Mouse (Mus musculus) spleen, adult 18-20 months (tissue): Measurements from ENCODE around the gene Ube2j1.

ENCODE experiments used
- DNase-seq, 2 experiments: peaks; one replicate each; pipeline ENCODE4 v3.0.0; 2022; ENCODE audit warnings: mixed read lengths in 2 of 2

Gene Ube2j1

DNA sequence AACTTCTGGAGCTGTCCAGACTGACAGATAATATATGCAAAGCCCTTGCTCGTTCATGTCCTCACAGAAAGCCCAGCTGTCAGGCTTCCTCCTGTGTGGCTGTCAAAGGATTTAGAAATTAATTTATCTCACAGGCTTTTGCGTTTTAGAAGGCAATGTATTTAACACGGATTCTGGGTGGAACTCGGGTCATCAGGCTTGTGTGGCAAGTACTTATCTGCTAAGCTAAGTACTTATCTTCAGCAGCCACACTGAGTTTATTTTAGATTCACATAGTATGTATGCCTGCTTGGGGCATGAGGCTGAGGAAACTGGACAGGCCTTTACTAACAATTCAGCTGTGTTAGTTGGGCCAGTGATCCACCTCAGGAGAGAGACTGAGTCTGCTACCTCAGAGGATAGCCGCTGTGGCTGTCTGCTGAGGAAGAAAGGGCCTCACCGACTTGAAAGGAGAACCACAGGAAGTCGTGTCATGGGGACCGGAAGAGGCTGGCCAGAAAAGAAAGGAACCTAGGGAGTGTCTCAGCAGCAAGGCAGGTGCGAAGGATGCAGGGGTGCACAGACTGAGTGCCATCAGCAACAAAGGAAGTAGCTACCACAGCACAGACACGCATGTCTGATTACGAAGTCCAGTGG is 41.4 kb downstream of the Ube2j1 start:
- peak; percentile 46 to 53 for DNase-seq

DNA sequence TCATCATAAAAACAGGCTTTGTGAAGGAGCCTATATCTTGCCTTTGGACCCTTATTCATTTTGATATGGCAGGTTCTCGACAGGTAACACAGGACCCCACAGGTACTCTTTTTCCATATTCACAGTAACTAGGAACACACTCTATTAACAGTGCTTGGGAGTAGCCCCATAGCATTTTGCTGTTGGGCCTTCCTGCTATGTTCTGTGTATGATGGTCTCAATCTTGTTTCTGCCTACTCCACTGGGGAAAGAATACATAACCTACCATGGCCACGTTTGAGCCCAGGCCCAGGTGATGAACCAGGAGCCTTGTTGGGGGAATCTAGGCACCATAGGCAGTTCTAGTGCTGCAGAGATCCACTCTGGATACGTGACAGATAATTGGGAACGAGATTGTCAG is 43.2 kb downstream of the Ube2j1 start:
- no peak for DNase-seq

DNA sequence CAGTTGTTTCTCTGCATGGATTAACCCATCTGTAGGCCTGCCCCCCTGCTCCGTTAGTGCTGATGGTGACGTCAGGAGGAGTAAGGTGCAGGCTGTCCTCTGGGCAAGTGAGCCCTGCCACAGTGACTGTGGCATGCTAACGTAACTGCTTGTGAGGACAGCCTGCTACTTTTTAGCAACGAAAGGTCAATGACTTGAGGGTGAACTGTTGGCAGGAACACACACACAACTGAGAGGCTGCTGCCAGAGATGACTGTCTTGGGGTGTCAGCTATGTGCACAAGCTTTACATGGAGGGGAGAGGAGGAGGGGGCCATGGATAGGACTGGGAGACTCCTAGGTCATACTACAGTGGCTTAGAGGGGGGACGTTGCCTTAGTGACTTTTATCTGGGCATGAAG is 43.6 kb downstream of the Ube2j1 start:
- DNase-seq = no peak

DNA sequence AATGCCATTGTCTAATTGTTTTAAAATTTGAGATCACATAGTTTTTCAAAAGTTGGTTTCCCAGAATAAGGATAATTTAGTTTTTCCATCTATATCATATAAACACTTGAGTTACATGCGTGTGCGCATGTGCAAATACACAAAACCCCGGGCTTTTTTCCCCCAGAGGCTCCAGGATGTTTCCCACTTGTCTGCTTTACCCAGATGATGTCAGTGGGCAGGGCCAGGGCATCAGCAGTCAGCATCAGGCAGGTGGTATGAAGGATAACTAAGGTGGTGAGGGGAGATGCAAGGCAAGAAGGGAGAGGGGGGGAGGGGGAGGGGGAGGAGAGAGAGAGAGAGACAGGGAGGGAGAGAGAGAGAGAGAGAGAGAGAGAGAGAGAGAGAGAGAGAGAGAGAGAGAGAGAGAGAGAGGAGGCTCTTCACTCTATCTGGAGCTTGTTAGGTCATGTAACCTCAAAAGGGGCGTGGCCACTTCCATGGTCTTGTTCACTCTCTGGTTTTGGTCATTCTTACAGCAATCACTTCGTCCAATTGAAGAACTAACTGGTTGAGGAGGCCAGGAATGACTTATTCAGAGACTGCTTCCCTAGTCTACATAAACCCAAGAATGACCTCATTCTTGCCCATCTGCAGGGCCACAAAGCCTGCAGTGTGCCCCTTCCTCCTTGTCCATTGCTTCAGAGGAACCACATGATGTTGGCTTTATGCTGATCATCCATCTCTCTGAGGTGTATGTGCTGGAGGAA is 44.7 kb downstream of the Ube2j1 start:
- DNase-seq = no peak

DNA sequence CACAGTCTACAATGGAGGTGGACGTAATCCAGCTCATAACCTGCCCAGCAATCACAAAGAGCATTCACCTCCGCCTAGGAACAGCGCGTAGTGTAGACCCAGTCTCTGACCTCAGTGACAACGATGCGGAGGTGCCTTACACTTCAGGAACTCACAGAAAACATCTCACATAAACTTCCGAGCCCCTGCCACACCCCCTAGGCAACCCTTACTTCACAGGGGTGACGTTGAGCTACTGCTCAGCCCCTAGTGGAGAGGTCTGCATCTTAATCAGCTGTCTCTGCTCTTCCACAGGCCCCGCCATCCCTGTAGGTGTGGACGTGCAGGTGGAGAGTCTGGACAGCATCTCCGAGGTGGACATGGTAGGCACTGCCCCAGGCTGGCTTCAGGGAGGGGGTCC is 45.9 kb downstream of the Ube2j1 start:
- DNase-seq = no peak

DNA sequence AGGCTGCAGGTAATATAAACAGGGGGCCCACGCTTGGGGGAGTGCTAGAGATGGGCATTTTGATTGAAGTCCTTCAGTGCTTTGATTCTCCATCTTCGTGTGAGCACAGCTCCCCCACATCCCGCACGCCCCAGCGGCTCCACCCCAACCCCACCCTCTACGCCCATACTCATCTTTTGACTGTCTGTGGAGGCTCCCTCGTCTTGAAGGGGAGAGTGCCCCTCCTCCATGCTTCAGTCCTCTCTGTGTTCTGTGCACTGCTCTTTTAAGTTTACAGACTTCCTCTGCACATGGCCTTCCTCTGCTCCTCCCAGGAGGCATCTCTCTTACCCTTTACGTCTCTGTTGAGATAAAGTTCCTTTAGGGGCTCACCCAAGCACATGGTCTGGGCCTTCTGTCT is 46.5 kb downstream of the Ube2j1 start:
- no peak for DNase-seq

DNA sequence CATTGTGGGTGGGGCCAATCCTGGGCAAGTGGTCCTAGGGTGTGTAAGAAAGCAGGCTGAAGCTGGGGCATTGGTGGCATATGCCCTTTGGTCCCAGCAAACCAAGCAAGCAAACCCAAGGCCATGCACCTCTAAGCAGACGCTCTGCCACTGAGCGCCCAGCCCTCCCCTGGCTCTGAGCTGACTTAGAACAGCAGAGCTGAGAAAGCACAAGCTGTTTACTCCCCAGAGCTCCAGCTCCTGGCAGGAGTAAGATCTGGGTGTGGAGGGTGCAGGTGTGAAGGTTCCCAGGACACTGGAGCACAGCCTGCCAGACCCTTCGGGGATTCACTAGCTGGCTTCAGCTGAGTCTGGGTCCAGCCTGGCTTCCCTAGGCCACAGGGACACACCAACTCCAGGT is 47.3 kb downstream of the Ube2j1 start:
- DNase-seq = no peak

DNA sequence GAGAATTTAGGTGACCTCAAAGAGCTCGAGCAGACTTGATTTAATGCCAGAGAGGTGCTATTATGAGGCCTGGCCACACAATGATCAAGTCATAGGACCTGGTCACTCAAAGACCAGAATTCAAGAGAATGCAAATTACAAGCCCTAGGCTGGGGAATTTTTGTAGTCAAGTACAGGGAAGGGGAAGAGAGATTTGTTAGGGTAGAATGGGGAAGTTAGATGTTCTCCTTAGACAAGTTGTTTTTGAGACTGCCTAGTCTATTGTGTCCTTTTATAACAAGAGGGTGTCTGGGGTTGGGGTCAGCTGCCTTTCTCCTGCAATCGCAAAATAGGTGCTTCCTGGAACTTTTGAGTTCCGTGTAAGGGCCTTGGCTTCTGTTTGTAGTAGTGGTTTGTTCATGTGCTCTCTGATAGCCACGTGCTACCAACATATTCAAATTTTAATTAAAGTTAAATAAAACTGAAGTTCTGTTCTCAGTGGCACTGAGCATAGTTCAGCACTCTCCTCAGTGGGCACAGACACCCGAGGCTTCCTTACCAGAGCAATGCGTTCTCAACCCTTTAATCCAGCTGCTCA is 68.0 kb downstream of the Ube2j1 start:
- DNase-seq = no peak
